Mouse (Mus musculus) intestine, embryonic 16.5 days (tissue): ENCODE measurements at regions not wholly inside any gene's neighbourhood (a gene's known extent, or its start where the extent isn't known, plus 50 kb on each side); places are given as distances from the start of the nearest gene placed in this dataset.

Experiments
- ATAC-seq: fragments of 200-750 bp; cut with Nextera tagmentation; 2 replicates; pipeline ENCODE4 v1.8.0; 2017; ENCODE audit warnings: moderate TSS enrichment, moderate library complexity
- H3K27ac ChIP-seq: fragments of 300-500 bp; sonication (generic); 2 replicates; pipeline ENCODE4 v1.5.1; 2014; ENCODE audit warnings: mild to moderate bottlenecking, low read length
- H3K27me3 ChIP-seq: fragments of 300-500 bp; sonication (generic); replicated peaks from 2 replicates; pipeline ENCODE4 v1.6.1; 2014; ENCODE audit warnings: low read length, control low read depth, mixed read lengths; ENCODE audit not compliant: control insufficient read depth, insufficient read depth
- H3K36me3 ChIP-seq: fragments of 300-500 bp; sonication (generic); 2 replicates; pipeline ENCODE4 v1.6.1; 2014; ENCODE audit warnings: low read length, control low read depth; ENCODE audit not compliant: control insufficient read depth, insufficient read depth
- H3K4me1 ChIP-seq: fragments of 300-500 bp; sonication (generic); 2 replicates; pipeline ENCODE4 v1.6.1; 2014; ENCODE audit warnings: low read length, control low read depth, mixed read lengths; ENCODE audit not compliant: control insufficient read depth, insufficient read depth
- H3K4me2 ChIP-seq: fragments of 300-500 bp; sonication (generic); 2 replicates; pipeline ENCODE4 v1.6.1; 2014; ENCODE audit warnings: low read depth, low read length, control low read depth
- H3K4me3 ChIP-seq: fragments of 300-500 bp; sonication (generic); 2 replicates; pipeline ENCODE4 v1.5.1; 2014; ENCODE audit warnings: mild to moderate bottlenecking, low read length
- H3K9ac ChIP-seq: fragments of 300-500 bp; sonication (generic); 2 replicates; pipeline ENCODE4 v1.6.1; 2014; ENCODE audit warnings: low read depth, low read length
- H3K9me3 ChIP-seq: fragments of 300-500 bp; sonication (generic); 2 replicates; pipeline ENCODE4 v1.6.1; 2016; ENCODE audit warnings: low read length, control low read depth; ENCODE audit not compliant: control insufficient read depth
- WGBS: fragments of 180-500 bp; shearing (Covaris S2); extraction: QIAGEN DNeasy Blood & Tissue Kit; methylation state at CpG from one replicate; pipeline ENCODE4 v1.1.7; 2014; 5-methylcytosine and 5-hydroxymethylcytosine counted together

DNA sequence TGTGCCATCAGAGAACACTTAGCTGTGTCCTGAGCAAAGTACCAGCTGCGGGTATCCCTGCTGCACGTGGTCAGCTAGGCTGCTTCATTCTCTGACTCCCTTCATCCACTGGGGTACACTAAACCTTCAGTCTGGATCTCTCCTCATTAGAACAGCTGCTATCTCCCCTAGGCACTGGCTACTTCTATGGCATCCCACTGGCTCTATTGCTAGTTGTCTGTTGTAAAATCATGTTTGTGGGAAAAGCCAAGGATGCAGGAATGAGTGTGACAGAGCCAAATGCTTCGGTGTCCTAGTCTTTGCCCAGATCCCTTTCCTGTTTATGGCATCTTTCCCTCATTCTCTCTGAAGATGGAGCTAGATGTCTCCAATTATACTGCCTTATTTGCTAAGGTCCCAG, 440.9 kb downstream of the Nbas start:
- no peaks in the 10 kb centered on the region for H3K27me3 ChIP-seq
- H3K9me3 ChIP-seq: no peaks in the 10 kb centered on the region
- no peaks in the 10 kb centered on the region for H3K36me3 ChIP-seq
- no peak overlapping the region for H3K4me2 ChIP-seq
- 82% methylated on average over 3 of the region's 3 CpGs for WGBS
- no peak overlapping the region for H3K4me3 ChIP-seq
- H3K4me1 ChIP-seq: no peaks in the 10 kb centered on the region
- no peak overlapping the region for H3K27ac ChIP-seq
- ATAC-seq: no peak
- H3K9ac ChIP-seq: no peak overlapping the region

GRCm38 (mm10) chr12:13707747-13708146, 438.8 kb downstream of the Nbas start:
- Histone ChIP-seq H3K9ac (no peak overlapping the region), H3K4me1 (no peaks in the 10 kb centered on the region), H3K4me3 (no peak overlapping the region), H3K9me3 (no peaks in the 10 kb centered on the region), H3K4me2 (no peak overlapping the region), H3K36me3 (no peaks in the 10 kb centered on the region), H3K27ac (no peak overlapping the region), H3K27me3 (no peaks in the 10 kb centered on the region)
- no peak for ATAC-seq
- WGBS: 78% methylated on average over 5 of the region's 5 CpGs

GRCm38 (mm10) chr12:13706510-13706909, 437.6 kb downstream of the Nbas start:
- Histone ChIP-seq H3K4me2 (no peak overlapping the region), H3K36me3 (no peaks in the 10 kb centered on the region), H3K9ac (no peak overlapping the region), H3K4me1 (no peaks in the 10 kb centered on the region), H3K27ac (no peak overlapping the region), H3K4me3 (no peak overlapping the region), H3K9me3 (no peaks in the 10 kb centered on the region), H3K27me3 (no peaks in the 10 kb centered on the region)
- no peak for ATAC-seq
- 49% methylated on average over 4 of the region's 4 CpGs for WGBS

DNA sequence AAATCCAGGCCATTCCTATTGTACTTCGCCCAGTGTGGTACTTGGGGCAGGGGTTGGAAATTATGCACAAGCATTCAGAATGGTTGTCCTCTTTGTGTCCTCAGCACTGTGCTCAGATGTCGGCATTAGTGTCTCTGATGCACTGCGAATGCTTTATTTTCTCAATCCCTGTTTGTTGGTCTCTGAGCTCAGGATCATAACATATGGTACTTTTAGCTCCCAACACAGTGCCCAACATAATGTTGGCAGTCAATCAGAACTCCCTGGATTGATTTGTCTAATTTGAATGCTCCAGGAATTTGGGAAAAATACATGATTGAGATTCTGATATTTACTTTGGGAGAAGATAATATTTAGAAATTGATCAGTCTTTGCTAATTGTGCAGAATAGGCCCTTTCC, 434.7 kb downstream of the Nbas start:
- ATAC-seq: no peak
- Histone ChIP-seq H3K36me3 (no peaks in the 10 kb centered on the region), H3K4me1 (no peaks in the 10 kb centered on the region), H3K4me2 (no peak overlapping the region), H3K4me3 (no peak overlapping the region), H3K27me3 (no peaks in the 10 kb centered on the region), H3K27ac (no peak overlapping the region), H3K9me3 (no peaks in the 10 kb centered on the region), H3K9ac (no peak overlapping the region)
- 84% methylated on average over 3 of the region's 3 CpGs for WGBS

GRCm38 (mm10) chr12:13699858-13700257, 430.9 kb downstream of the Nbas start:
- 71% methylated on average over 2 of the region's 2 CpGs for WGBS
- H3K27ac ChIP-seq: no peak overlapping the region
- no peak for ATAC-seq

GRCm38 (mm10) chr12:13698834-13699233, 429.9 kb downstream of the Nbas start:
- WGBS: 46% methylated on average over 4 of the region's 4 CpGs

More at GRCm38 (mm10) chr12:13699858-13700257, 430.9 kb downstream of the Nbas start:
- H3K4me1 ChIP-seq: no peaks in the 10 kb centered on the region
- no peaks in the 10 kb centered on the region for H3K9me3 ChIP-seq
- no peaks in the 10 kb centered on the region for H3K27me3 ChIP-seq
- H3K36me3 ChIP-seq: no peaks in the 10 kb centered on the region
- no peak overlapping the region for H3K4me3 ChIP-seq
- no peak overlapping the region for H3K9ac ChIP-seq
- H3K4me2 ChIP-seq: no peak overlapping the region

DNA sequence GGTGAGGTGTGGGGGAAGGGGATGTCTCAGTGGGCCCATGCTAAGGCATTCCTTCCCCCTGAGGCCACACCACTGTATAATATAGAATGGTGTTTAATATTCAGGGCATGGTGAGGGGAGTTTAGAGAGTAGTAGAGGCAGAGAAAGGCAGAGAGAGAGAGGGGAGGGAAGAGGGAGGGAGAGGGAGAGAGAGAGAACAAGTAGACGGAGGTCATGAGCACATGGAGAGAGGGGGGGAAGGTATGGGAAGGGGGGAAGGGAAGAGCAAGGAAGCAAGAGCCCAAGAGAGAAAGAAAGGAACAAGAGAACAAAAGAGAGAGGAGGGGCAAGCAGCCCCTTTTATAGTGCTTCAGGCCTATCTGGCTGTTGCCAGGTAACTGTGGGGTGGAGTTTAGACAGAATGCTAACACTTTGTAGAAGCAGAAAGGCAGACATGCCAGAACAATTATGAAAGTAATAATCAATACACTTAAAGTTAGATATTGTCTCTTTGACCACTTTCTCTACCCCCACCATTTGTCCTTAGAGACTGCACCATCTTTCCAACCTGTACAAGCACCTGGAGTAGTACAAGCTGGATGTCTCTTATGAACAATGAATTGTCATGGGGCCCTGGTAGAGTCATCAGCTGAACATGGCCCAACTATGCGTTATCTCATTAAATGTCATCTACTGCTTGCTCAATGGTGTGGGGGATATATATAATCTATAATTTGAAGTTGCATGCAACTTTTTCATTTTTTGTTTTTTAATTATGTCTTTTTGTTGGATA, 422.6 kb downstream of the Nbas start:
- H3K9me3 ChIP-seq: no peaks in the 10 kb centered on the region
- H3K27ac ChIP-seq: no peak overlapping the region
- no peak overlapping the region for H3K9ac ChIP-seq
- no peaks in the 10 kb centered on the region for H3K36me3 ChIP-seq
- no peak overlapping the region for H3K4me3 ChIP-seq
- no peaks in the 10 kb centered on the region for H3K27me3 ChIP-seq
- WGBS: 66% methylated on average over 2 of the region's 2 CpGs
- no peak for ATAC-seq
- no peak overlapping the region for H3K4me2 ChIP-seq
- H3K4me1 ChIP-seq: no peaks in the 10 kb centered on the region

More at GRCm38 (mm10) chr12:13698834-13699233, 429.9 kb downstream of the Nbas start:
- Histone ChIP-seq H3K9me3 (no peaks in the 10 kb centered on the region), H3K9ac (no peak overlapping the region), H3K4me2 (no peak overlapping the region), H3K4me3 (no peak overlapping the region), H3K27ac (no peak overlapping the region), H3K36me3 (no peaks in the 10 kb centered on the region), H3K27me3 (no peaks in the 10 kb centered on the region), H3K4me1 (no peaks in the 10 kb centered on the region)
- no peak for ATAC-seq

DNA sequence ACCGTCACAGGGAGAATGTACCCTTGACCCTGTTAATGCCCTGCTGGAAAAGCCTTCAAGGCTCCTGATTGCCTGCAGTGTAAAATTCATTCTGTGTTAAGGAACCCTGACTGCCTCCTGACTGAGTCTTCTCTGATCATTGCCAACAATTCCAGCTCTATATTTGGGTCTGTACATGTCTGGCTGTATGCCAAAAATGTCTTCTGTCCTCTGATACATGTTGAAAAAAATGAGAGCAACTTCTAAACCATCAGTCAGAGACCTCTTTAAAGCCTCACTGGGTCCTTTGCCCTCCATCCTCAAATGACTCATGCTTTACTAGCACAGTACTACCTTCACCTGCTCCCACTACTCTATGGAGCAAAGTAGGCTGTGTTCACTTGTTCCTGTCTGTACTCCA, 408.3 kb downstream of the Nbas start:
- ATAC-seq: no peak
- Histone ChIP-seq H3K4me2 (no peak overlapping the region), H3K4me3 (no peak overlapping the region), H3K9ac (no peak overlapping the region), H3K27ac (no peak overlapping the region), H3K9me3 (no peaks in the 10 kb centered on the region), H3K4me1 (no peaks in the 10 kb centered on the region), H3K36me3 (no peaks in the 10 kb centered on the region), H3K27me3 (no peaks in the 10 kb centered on the region)
- 70% methylated on average over 1 of the region's 1 CpGs for WGBS

DNA sequence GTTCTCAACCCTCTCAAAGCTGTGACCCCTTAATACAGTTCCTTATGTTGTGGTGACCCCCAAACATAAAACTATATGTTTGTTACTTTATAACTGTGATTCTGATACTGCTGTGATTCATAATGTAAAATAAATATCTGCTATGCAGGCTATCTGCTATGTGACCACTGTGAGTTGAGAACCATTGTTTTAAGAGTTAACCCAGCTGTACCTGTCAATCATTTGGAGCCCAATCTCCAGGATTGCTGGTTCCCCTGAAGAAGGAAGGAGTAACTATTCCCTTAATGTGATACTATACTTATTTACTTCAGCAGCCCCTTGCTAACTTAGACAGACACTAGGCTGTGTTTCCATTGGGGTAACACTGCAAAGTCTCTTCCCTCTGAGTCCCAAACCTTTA, 400.5 kb downstream of the Nbas start:
- Histone ChIP-seq H3K4me2 (no peak overlapping the region), H3K9ac (no peak overlapping the region), H3K4me1 (no peaks in the 10 kb centered on the region), H3K9me3 (no peaks in the 10 kb centered on the region), H3K4me3 (no peak overlapping the region), H3K27me3 (no peaks in the 10 kb centered on the region), H3K27ac (no peak overlapping the region), H3K36me3 (no peaks in the 10 kb centered on the region)
- no peak for ATAC-seq

- no peaks in the 10 kb centered on the region for H3K4me1 ChIP-seq
- no peak overlapping the region for H3K27ac ChIP-seq
- H3K9ac ChIP-seq: no peak overlapping the region
- H3K4me2 ChIP-seq: no peak overlapping the region
- no peaks in the 10 kb centered on the region for H3K9me3 ChIP-seq
- no peaks in the 10 kb centered on the region for H3K36me3 ChIP-seq
- H3K27me3 ChIP-seq: no peaks in the 10 kb centered on the region
- 51% methylated on average over 3 of the region's 3 CpGs for WGBS
- ATAC-seq: no peak
- H3K4me3 ChIP-seq: no peak overlapping the region
These were observed 399.6 kb downstream of the Nbas start for GRCm38 (mm10) chr12:13668485-13669022.
